Mouse (Mus musculus) ovary, postnatal 36 days (tissue): ENCODE measurements around the gene Ces1d.
"Not testable (repeated sequence)": the region's sequence is repeated elsewhere in the genome, so short reads cannot be mapped to it uniquely, and the experiment has no call there.

Experiments
- DNase-seq: peaks from one replicate; pipeline ENCODE4 v3.0.0; 2022; ENCODE audit warnings: low spot score, mixed read lengths

Gene Ces1d

DNA sequence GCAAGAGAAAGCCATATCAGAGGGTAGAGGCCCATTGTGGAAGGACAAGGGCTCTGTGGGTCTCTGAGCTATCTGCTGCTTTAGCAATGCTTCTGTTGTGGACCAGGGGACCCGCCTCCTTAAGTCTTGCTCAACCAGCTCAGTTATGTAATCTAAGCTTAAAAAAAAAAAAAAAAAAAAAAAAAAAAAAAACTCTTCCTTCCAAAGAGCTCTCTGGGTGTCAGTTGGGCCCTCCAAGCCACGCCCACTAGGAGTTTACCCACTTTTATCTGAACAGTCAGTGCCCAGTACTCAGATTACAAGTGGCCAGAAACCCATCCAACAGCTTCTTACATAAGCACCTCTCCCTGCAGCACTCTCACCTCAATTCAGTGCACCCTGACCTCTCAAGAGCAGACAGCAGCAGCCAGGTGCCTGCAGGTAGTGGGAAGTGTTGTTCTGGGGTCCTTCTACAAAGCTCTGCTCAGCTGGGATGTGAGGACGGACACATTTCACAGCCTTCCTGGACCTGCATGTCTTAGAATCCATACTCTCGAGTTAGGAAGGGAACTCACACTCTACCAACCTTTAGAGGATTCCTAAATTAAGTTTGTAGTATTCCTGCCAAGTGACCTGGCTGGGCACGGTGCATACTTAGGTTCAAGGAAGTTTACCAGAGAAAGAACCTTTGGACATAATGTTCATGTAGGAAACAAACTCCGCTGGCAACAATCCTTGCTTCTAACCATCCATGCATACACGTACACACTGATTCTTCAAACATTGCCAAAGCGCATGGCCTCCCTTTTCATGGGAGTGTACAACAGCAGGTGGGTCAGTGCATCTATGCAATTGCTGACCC lies at the start of gene Ces1d:
TSS of gene Ces1d (minus strand) at position 154 of the 841 bp plus-strand sequence.
- peak; percentile 26 for DNase-seq

DNA sequence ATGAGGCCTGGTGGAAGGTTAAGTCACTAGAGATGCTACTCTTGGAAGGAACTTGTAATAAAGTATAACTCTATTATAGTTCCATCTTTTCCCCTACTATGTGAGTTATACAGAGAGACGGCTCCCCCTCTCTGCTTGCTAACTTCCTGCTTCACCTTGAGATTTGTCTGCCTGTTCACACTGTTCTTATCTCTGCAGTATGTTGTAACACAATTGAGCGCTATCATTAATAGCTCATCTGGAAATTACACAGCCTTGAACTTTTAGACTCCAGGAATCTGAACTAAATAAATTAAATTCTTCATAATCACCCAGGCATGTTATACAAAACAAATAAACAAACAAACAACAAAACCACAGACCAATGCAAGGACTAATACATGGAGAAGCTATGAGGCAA lies 48.4 kb upstream of the Ces1d start:
- no peak for DNase-seq

DNA sequence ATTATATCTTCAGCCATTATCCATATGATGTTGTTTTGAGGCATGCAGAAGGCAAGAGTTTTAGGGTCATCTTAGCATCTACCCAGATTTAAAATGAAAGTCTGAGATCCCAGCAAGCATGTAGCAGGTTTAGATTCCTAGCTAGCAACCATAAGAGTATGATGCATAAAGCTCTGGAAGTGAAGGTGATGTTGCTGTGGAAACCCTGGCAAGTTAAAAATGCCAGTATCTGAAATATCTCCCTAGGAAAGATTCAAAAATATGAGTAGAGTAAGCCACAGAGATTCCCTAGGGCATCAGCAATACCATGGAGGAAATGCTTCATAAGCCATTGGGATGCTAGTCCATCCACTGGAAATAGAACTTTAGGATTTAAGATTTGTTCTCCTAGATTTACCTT lies 42.2 kb upstream of the Ces1d start:
- DNase-seq = no peak

- no peak for DNase-seq
Observed at GRCm38 (mm10) chr8:93235681-93236080, 38.0 kb upstream of the Ces1d start.

DNA sequence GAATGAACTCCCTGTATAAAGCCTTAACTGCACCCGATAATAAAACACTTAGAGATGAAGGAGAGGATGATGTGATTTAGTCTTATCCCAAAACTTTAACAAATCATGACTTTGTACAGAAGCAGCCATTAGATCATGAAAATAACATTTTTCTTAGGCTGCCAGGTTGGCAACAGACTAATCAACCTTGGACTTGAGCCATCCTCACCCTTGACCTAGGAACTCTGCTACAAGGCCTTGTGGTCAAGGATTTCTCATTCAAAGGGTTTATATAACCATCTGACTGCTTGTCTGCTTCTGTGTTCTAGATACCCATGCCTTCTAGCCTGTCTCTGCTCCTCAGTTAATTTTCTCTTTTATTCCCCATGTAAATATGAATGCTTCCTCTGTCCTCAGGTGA lies 37.1 kb upstream of the Ces1d start:
- DNase-seq = no peak

GRCm38 (mm10) chr8:93234068-93234467 lies 36.4 kb upstream of the Ces1d start:
- DNase-seq = no peak

GRCm38 (mm10) chr8:93229446-93229845 lies 31.8 kb upstream of the Ces1d start, which contains the start of gene Ces1e:
Gene Ces1e, minus strand, starts transcription at chr8:93229619.
- DNase-seq = no peak

DNA sequence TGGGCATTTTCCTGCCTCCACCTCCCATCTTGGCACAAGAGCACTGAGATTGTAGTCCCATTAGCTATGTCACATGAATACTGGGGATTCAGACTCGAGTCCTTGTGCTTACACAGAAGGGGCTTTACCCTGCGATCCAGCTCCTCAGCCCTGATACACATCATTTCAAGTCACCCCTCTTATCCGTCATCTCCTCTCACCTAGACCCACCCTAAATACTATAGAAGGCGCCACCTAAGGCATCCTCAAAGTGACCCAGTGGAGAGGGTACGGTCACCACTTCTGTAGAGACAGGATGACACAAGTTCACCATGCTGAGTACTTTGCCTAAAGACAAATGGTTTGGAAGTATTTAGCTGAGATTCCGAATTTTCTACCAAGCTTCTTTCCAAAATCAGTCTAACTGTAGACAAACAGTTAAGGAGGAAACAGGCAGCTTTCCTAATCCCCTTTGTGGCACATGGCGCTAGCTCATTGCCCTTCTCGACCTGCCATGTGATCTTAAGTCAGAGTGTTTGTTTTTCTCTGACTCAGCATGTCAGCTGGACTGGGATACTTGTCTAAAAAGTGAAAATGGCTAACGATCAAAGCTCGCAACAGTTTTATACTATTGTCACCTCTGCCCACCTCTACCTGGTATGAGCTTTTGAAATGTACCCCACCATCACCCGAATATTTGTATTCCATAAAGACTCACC lies 31.2 kb upstream of the Ces1d start:
- no peak for DNase-seq

DNA sequence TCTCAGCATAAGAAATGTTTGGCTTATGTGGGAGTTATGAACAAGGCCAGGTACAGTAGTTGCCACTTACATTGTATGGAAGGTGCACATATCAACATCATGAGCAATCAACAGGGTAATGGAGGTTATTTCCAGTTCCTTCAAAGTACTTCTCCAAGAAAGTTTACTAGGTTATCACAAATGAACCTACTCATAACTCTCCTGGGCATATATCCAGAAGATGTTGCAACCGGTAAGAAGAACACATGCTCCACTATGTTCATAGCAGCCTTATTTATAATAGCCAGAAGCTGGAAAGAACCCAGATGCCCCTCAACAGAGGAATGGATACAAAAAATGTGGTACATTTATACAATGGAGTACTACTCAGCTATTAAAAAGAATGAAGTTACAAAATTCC lies 28.8 kb upstream of the Ces1d start:
- not testable (repeated sequence) for DNase-seq

DNA sequence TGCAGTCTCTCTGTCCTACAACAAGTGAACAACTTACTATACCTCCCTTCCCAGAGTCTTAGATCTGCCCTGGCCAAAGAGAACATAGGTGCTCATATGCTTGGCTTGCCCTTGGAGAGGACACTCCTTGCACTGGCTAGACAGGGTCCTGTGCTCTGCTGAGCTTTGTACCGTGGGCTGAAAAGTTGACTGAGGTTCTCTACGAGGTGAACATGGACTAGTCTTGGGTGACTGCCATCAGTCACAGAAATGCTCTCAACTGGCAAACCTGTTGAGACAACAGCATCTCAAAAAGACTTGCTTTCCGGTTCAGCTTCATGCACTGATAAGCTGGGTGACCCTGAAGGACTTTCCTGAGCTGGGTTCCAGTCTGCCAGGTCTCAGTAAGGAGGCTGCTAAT lies 24.3 kb upstream of the Ces1d start:
- DNase-seq = no peak

DNA sequence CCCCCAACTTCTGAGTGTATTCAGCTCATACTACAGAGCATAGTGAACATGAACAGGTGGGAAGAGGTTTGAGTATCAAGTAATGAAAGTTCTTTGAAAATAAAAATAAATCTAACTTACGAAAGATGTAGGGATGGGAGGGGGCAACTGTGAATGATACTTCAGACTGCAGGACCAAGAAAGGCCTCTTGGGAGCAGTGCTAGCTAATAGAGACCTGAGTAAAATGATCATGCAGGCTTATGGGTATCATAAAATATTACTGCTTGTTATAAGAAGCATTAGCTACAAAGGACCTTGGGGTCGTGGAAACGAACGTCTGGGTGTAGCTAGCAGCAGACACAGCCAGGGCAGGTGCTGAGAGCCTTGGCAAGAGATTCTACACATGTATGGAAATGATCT lies 20.2 kb upstream of the Ces1d start:
- no peak for DNase-seq

DNA sequence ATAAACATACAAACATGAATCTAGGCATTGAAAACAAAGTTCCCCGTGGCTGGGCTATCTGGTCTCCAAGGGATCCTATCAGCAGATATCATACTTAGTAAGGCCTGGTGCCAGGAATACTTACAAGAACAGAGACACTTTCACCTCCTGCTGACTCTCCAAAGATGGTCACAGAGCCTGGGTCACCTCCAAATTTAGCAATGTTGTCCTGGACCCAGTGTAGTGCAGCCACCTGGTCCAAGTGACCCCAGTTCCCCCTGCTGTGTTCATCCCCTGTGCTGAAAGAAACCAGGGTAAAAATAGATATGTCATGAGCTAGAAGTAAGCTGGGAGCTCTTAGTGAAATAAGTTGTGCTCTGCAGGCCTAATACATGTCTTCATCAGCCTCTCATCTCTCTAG lies 19.7 kb upstream of the Ces1d start:
- DNase-seq = no peak

GRCm38 (mm10) chr8:93211091-93211490 lies 13.5 kb upstream of the Ces1d start:
- DNase-seq = no peak

GRCm38 (mm10) chr8:93199146-93199545 lies 1.5 kb upstream of the Ces1d start:
- DNase-seq = not testable (repeated sequence)

- no peak for DNase-seq
Observed at GRCm38 (mm10) chr8:93196436-93196835, 1.2 kb downstream of the Ces1d start.

- no peak for DNase-seq
Observed at GRCm38 (mm10) chr8:93180581-93181129, 17.0 kb downstream of the Ces1d start.

- DNase-seq = no peak
Observed at GRCm38 (mm10) chr8:93176593-93176992, 21.0 kb downstream of the Ces1d start.

DNA sequence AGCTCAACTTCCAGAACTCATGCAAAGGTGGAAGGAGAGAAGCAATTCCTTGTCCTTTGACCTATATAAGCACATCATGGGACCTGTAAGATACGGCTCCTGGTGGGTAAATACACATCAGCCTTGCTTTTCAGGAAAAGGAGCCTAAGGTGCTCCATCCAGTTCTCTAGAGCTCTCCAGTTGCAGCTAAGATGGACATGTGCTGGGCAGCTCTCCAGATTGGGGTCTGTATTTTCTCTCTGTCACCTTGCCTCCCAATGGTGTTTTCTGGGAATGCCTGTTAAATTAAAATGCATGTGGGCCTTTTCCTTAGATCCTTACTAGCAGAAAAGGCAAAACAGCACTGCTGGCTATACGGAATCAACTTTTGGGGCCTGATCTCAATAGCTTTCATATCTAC lies 23.1 kb downstream of the Ces1d start:
- DNase-seq = no peak

DNA sequence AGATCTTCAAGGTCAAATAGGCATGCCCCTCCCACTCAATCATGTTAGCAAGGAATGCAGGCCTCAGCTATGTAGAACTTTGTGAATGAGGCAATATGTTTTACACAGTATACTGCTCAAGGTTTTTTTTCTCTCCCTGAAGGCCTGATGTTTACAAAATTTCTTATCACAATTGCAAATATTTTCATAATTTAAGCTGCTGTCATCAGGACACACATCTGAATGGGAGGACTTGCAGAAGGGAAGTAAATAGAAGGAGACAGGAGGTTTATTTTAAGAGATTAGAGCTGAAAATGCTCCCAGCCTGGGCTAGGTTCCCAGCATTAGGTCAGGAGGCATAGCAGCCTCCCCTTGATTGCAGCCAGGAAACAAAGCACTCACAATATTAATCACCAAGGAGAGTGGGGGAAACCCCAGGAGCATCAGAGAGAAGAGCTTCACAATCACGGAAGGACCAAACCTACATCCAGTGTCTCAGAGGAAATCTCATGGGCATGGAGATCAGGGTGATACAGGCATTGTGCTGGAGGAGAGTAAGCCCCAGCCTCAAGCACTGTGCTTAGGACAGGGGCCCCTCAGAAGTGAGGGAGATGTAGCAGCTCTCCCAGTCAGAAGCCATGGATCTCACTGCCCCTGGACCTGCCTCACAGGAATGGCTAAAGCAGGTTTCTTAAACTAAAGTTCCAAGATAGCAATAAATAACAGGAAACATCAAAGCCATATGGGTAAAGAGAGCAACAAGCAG lies 25.6 kb downstream of the Ces1d start:
- peak; percentile 21 for DNase-seq

DNA sequence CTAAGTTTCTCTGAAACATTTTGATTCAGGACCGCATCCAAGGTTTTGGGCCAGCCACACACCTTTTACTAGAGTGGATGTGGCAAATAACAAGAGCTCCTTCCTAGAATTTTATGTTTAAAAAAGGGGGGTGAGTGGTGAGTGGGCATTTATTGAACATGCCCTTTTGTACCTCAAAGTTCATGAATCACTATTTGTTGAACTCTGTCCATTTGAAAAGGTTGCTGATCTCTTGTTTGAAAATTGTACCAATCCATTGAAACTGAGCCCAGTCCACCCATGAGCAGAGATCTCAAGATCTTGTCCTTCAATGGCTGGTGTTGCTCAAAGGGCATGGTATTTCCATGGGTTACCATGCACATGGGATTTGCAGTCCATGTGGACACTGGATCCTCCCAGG lies 34.3 kb downstream of the Ces1d start:
- DNase-seq = no peak

DNA sequence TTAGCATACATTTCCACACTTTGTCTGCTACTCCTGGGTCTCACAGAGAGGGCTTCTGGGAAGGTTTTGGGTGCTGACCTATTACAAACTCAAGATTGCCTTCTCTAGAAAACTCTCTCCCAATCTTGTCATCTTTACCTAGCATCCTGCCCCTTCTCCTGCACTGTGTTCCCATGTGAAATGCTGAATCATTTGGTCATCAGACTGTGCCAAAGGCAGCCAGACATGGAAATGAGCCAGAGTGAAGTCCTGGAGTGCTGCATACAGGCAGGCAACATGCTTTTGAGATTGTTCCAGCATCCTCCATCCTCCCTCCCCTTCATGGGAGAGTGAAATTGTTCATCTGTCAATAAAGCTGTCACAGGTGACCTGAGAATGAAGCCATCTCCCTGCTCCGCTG lies 46.2 kb downstream of the Ces1d start:
- DNase-seq = no peak

GRCm38 (mm10) chr8:93147331-93147730 lies 50.3 kb downstream of the Ces1d start:
- DNase-seq = no peak
